Mouse (Mus musculus): ENCODE measurements at regions not wholly inside any gene's neighbourhood (a gene's known extent, or its start where the extent isn't known, plus 50 kb on each side); places are given as distances from the start of the nearest gene placed in this dataset.

DNA sequence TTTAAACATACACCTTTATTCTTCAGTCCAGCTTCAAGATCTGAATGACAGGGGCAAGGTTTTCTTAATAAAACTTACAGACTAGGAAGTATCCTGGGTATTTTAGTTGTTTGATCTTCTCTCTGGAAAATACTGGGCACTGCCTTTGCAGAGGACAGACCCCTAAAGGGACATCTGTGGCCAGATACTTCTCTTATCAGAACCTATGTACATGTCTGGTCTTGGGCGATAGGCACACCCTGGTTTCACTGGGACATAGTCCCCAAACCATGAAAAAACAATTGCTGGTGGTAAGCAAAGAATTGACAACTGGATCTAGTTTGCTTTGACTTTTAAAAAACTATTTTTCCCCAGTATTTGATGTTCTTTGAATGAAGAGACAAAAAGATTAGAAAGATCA, 189.5 kb upstream of the Veph1 start:
- WGBS: 98% methylated on average over 1 of the region's 1 CpGs
- Histone ChIP-seq H3K4me3 (ENCODE audit: insufficient read depth, low read depth, low read length) (no peak overlapping the region), H3K27ac (ENCODE audit: insufficient read depth, low read depth, low read length) (no peak overlapping the region), H3K4me1 (ENCODE audit: control insufficient read depth, insufficient read depth, low read length) (no peaks in the 10 kb centered on the region)
- no peak for TF ChIP-seq CTCF (IDR thresholded peaks at IDR 0.05; ENCODE audit: insufficient read depth, low read depth, low read length)
- TF ChIP-seq POLR2A (IDR thresholded peaks at IDR 0.05; ENCODE audit: insufficient read depth, low read depth, low read length): no peak

GRCm38 (mm10) chr3:66480718-66481117, 184.1 kb upstream of the Veph1 start:
- Histone ChIP-seq H3K4me3 (ENCODE audit: insufficient read depth, low read depth, low read length) (no peak overlapping the region), H3K27ac (ENCODE audit: insufficient read depth, low read depth, low read length) (no peak overlapping the region), H3K4me1 (ENCODE audit: control insufficient read depth, insufficient read depth, low read length) (no peaks in the 10 kb centered on the region)
- TF ChIP-seq CTCF (IDR thresholded peaks at IDR 0.05; ENCODE audit: insufficient read depth, low read depth, low read length) (no peak), POLR2A (IDR thresholded peaks at IDR 0.05; ENCODE audit: insufficient read depth, low read depth, low read length) (no peak)
- WGBS: 25% methylated on average over 6 of the region's 6 CpGs

GRCm38 (mm10) chr3:66479266-66479665, 182.6 kb upstream of the Veph1 start:
- Histone ChIP-seq H3K4me3 (ENCODE audit: insufficient read depth, low read depth, low read length) (no peak overlapping the region), H3K27ac (ENCODE audit: insufficient read depth, low read depth, low read length) (no peak overlapping the region), H3K4me1 (ENCODE audit: control insufficient read depth, insufficient read depth, low read length) (no peaks in the 10 kb centered on the region)
- TF ChIP-seq POLR2A (IDR thresholded peaks at IDR 0.05; ENCODE audit: insufficient read depth, low read depth, low read length) (no peak), CTCF (IDR thresholded peaks at IDR 0.05; ENCODE audit: insufficient read depth, low read depth, low read length) (no peak)
- WGBS: 57% methylated on average over 4 of the region's 4 CpGs

GRCm38 (mm10) chr3:66466321-66466720, 169.7 kb upstream of the Veph1 start:
- H3K27ac ChIP-seq (ENCODE audit: insufficient read depth, low read depth, low read length): no peak overlapping the region
- TF ChIP-seq CTCF (IDR thresholded peaks at IDR 0.05; ENCODE audit: insufficient read depth, low read depth, low read length) (no peak), POLR2A (IDR thresholded peaks at IDR 0.05; ENCODE audit: insufficient read depth, low read depth, low read length) (no peak)
- H3K4me3 ChIP-seq (ENCODE audit: insufficient read depth, low read depth, low read length): no peak overlapping the region
- 63% methylated on average over 5 of the region's 5 CpGs for WGBS
- H3K4me1 ChIP-seq (ENCODE audit: control insufficient read depth, insufficient read depth, low read length): no peaks in the 10 kb centered on the region

- no peak for TF ChIP-seq CTCF (IDR thresholded peaks at IDR 0.05; ENCODE audit: insufficient read depth, low read depth, low read length)
- no peak for TF ChIP-seq POLR2A (IDR thresholded peaks at IDR 0.05; ENCODE audit: insufficient read depth, low read depth, low read length)
- WGBS: 84% methylated on average over 1 of the region's 1 CpGs
- Histone ChIP-seq H3K27ac (ENCODE audit: insufficient read depth, low read depth, low read length) (no peak overlapping the region), H3K4me1 (ENCODE audit: control insufficient read depth, insufficient read depth, low read length) (no peaks in the 10 kb centered on the region), H3K4me3 (ENCODE audit: insufficient read depth, low read depth, low read length) (no peak overlapping the region)
These were observed 168.7 kb upstream of the Veph1 start for GRCm38 (mm10) chr3:66465371-66465770.

DNA sequence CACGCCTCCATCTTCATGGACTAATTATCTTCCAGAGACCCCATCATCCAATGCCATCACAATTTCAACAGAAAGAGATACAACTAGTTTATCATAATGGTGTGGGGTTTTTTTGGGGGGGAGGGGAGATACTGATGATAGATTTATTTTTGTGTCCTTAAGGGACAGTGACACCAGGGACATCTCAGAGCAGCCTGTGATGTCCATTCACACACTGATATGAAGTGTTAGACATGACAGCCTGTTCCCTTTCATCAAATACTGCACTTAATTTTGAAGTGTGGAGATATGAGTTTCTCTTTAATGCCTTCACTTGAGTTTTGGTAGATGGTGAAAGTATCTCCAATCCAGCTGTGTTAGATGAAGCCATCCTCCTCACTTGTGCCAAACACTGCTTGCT, 165.7 kb upstream of the Veph1 start:
- Histone ChIP-seq H3K4me3 (ENCODE audit: insufficient read depth, low read depth, low read length) (no peak overlapping the region), H3K27ac (ENCODE audit: insufficient read depth, low read depth, low read length) (no peak overlapping the region), H3K4me1 (ENCODE audit: control insufficient read depth, insufficient read depth, low read length) (no peaks in the 10 kb centered on the region)
- TF ChIP-seq CTCF (IDR thresholded peaks at IDR 0.05; ENCODE audit: insufficient read depth, low read depth, low read length): no peak
- TF ChIP-seq POLR2A (IDR thresholded peaks at IDR 0.05; ENCODE audit: insufficient read depth, low read depth, low read length): no peak
- WGBS: 48% methylated on average over 1 of the region's 1 CpGs

DNA sequence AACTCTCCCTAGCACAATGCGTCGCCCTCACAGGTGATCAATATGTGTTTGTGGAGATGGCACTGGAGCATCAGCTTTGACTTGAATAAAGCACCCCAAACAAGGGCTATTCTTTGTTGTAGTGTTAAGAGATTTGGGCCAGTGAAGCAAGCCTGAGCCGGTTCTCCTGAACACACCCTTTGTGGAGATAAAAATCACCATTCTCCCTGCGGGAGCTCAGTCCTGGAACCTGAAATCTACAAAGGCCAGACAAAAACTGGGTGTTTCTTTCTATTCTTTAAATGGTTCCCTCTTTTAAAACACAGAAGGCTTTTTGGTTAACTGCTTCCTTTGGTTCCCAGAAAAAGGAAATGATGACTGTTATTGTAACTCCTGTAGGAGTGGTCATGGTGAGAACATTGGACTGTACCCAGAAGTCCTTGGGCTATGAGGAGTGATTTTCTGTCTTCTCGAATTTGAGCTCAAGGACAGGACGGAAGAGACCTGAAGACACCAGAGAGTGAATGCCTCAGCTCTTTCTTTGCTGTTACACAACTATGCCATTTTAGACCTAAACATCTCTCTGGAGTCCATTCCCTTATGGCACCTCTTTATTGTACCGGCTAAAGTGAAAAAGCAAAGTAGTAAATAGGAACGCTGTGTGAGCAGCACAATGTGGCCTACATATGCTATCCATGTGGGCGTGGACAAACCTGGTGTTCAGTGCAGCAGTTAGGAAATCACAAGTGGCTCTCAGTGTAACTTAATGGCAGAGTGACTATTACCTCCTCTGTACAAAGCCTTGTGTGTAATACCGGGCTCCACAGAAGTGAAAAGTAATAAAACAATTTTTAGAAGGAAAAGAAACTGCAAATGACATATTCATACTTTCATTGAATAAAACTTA, 149.9 kb upstream of the Veph1 start:
- H3K4me3 ChIP-seq (ENCODE audit: insufficient read depth, low read depth, low read length): no peak overlapping the region
- no peaks in the 10 kb centered on the region for H3K4me1 ChIP-seq (ENCODE audit: control insufficient read depth, insufficient read depth, low read length)
- WGBS: 85% methylated on average over 10 of the region's 10 CpGs
- TF ChIP-seq POLR2A (IDR thresholded peaks at IDR 0.05; ENCODE audit: insufficient read depth, low read depth, low read length) (no peak), CTCF (IDR thresholded peaks at IDR 0.05; ENCODE audit: insufficient read depth, low read depth, low read length) (no peak)
- no peak overlapping the region for H3K27ac ChIP-seq (ENCODE audit: insufficient read depth, low read depth, low read length)

GRCm38 (mm10) chr3:66433216-66433615, 136.6 kb upstream of the Veph1 start:
- H3K4me1 ChIP-seq (ENCODE audit: control insufficient read depth, insufficient read depth, low read length): no peaks in the 10 kb centered on the region
- no peak overlapping the region for H3K4me3 ChIP-seq (ENCODE audit: insufficient read depth, low read depth, low read length)
- no peak for TF ChIP-seq CTCF (IDR thresholded peaks at IDR 0.05; ENCODE audit: insufficient read depth, low read depth, low read length)
- TF ChIP-seq POLR2A (IDR thresholded peaks at IDR 0.05; ENCODE audit: insufficient read depth, low read depth, low read length): no peak
- no peak overlapping the region for H3K27ac ChIP-seq (ENCODE audit: insufficient read depth, low read depth, low read length)

GRCm38 (mm10) chr3:66430187-66430586, 133.6 kb upstream of the Veph1 start:
- WGBS: 72% methylated on average over 3 of the region's 3 CpGs

More at GRCm38 (mm10) chr3:66430187-66430586, 133.6 kb upstream of the Veph1 start:
- Histone ChIP-seq H3K4me1 (ENCODE audit: control insufficient read depth, insufficient read depth, low read length) (no peaks in the 10 kb centered on the region), H3K4me3 (ENCODE audit: insufficient read depth, low read depth, low read length) (no peak overlapping the region), H3K27ac (ENCODE audit: insufficient read depth, low read depth, low read length) (no peak overlapping the region)
- TF ChIP-seq CTCF (IDR thresholded peaks at IDR 0.05; ENCODE audit: insufficient read depth, low read depth, low read length): no peak
- TF ChIP-seq POLR2A (IDR thresholded peaks at IDR 0.05; ENCODE audit: insufficient read depth, low read depth, low read length): no peak
